Mouse (Mus musculus): ENCODE measurements at regions not wholly inside any gene's neighbourhood (a gene's known extent, or its start where the extent isn't known, plus 50 kb on each side); places are given as distances from the start of the nearest gene placed in this dataset.

- TF ChIP-seq CTCF (IDR thresholded peaks at IDR 0.05; ENCODE audit: insufficient read depth, low read length) (no peak), POLR2A (IDR thresholded peaks at IDR 0.05; ENCODE audit: borderline replicate concordance, extremely low read depth, low read depth, low read length) (no peak)
Observed at GRCm38 (mm10) chr13:115427091-115428033, 325.6 kb upstream of the Itga1 start.

Data from lung, adult 2 months (tissue).